Mouse (Mus musculus): ENCODE results near the gene Olfr2. TPM values are rescaled to one million over a fixed set of nuclear protein-coding genes. Genes with fewer than 3 reads are reported as not detected.

The Olfr2 gene
- total and polyA plus RNA-seq, 3 experiments: not detected

DNA sequence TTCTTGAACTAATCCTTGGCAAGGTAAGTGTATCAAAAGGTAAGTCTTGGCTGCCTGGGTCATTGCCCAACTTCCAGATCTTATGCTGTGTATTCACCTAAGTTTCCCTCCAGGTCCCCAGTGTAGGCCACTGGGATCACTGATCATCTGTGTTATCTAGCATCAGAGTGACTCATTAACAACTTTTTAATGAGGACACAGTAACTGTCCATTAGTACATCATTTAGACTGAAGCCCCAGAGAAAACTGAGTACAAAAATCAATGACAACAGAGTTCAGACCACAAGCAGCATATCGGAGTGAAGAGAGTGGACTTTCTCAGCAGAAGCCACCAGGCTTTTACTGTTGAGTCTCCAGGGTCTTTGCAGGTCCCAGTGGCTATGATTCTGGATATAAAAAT is 25.0 kb upstream of the Olfr2 start, which contains the start of gene Olfr713:
Olfr713 (plus strand) TSS at position 301 of the 400 bp plus-strand sequence.
- Histone ChIP-seq H3K9me3 (replicated peaks; ENCODE audit: insufficient read depth, low read length) (no peaks in the 10 kb centered on the region), H3K4me1 (ENCODE audit: control insufficient read depth in 1 of 2, insufficient read depth in 2 of 2, low read length in 2 of 2) (no peaks in the 10 kb centered on the region), H3K79me2 (ENCODE audit: control insufficient read depth, insufficient read depth, low read length, poor library complexity) (no peaks in the 10 kb centered on the region), H3K27me3 (ENCODE audit: control insufficient read depth in 1 of 2, insufficient read depth in 2 of 2, low read length in 2 of 2) (no peaks in the 10 kb centered on the region), H3K9ac (ENCODE audit: control insufficient read depth, low read depth, low read length, poor library complexity, severe bottlenecking) (no peak within 1 kb of the TSS), H3K36me3 (ENCODE audit: control insufficient read depth in 1 of 2, insufficient read depth in 2 of 2, low read length in 2 of 2) (no peaks in the 10 kb centered on the region), H3K4me3 (ENCODE audit: control insufficient read depth in 1 of 2, insufficient read depth in 1 of 2, low read depth in 2 of 2, low read length in 2 of 2) (no peak within 1 kb of the TSS), H3K27ac (ENCODE audit: control insufficient read depth, low read depth, low read length) (no peak within 1 kb of the TSS)
- no peak for TF ChIP-seq HCFC1 (IDR thresholded peaks at IDR 0.05; ENCODE audit: low read depth, low read length)
- no peak for TF ChIP-seq MAZ (IDR thresholded peaks at IDR 0.05; ENCODE audit: low read depth, low read length)
- TF ChIP-seq POLR2AphosphoS5 (IDR thresholded peaks at IDR 0.05; ENCODE audit: borderline replicate concordance, low read depth, low read length): no peak
- no peak for TF ChIP-seq TAL1 (IDR thresholded peaks at IDR 0.05; ENCODE audit: low read length)
- no peak for TF ChIP-seq KAT2A (conservative IDR thresholded peaks at IDR 0.05; ENCODE audit: low read depth, low read length)
- TF ChIP-seq POLR2A (IDR thresholded peaks at IDR 0.05; ENCODE audit: control insufficient read depth in 1 of 2, insufficient read depth in 1 of 2, low read depth in 1 of 2, low read length in 2 of 2, poor library complexity in 1 of 2): no peak
- TF ChIP-seq UBTF (IDR thresholded peaks at IDR 0.05; ENCODE audit: borderline replicate concordance, insufficient read depth, low read depth, low read length): no peak
- TF ChIP-seq MAFK (IDR thresholded peaks at IDR 0.05; ENCODE audit: borderline replicate concordance, low read depth, low read length): no peak
- no peak for TF ChIP-seq RCOR1 (IDR thresholded peaks at IDR 0.05; ENCODE audit: low read depth, low read length)
- no peak for TF ChIP-seq ZC3H11A (IDR thresholded peaks at IDR 0.05; ENCODE audit: low read depth, low read length)
- no peak for TF ChIP-seq ZNF384 (IDR thresholded peaks at IDR 0.05; ENCODE audit: low read depth, low read length)
- TF ChIP-seq ZKSCAN1 (IDR thresholded peaks at IDR 0.05; ENCODE audit: low read depth, low read length): no peak
- TF ChIP-seq GABPA (IDR thresholded peaks at IDR 0.05; ENCODE audit: low read depth, low read length): no peak
- no peak for TF ChIP-seq CTCF (IDR thresholded peaks at IDR 0.05 in 2 of 3, conservative IDR thresholded peaks at IDR 0.05 in 1 of 3; ENCODE audit: control insufficient read depth in 1 of 3, insufficient read depth in 1 of 3, low read depth in 2 of 3, low read length in 3 of 3, poor library complexity in 1 of 3, severe bottlenecking in 1 of 3)
- TF ChIP-seq JUND (IDR thresholded peaks at IDR 0.05; ENCODE audit: low read depth, low read length): no peak
- no peak for TF ChIP-seq SIN3A (IDR thresholded peaks at IDR 0.05; ENCODE audit: low read length)
- no peak for DNase-seq (ENCODE audit: low read depth, low spot score)

DNA sequence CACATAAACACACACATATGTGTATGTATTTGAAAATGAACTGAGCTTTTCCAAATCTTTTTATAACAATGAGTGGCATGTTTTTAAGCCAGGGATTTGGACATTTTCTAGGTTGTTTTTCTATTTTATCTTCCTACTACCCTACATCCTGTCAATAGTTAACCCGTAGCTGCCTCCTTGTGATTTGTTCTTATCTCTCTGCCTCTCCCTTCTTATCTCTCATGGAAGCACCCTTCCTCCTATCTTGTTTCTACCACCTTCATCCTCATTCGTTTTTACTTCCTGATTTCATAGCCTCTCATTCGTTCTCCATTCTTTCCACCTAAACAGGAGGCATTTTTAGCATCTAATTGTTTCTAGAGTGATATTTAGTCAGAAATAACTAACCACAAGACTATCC is 1.7 kb downstream of the Olfr2 start:
- TF ChIP-seq MYC (IDR thresholded peaks at IDR 0.05; ENCODE audit: low read depth, low read length): no peak
- TF ChIP-seq HCFC1 (IDR thresholded peaks at IDR 0.05; ENCODE audit: low read depth, low read length): no peak
- TF ChIP-seq ZKSCAN1 (IDR thresholded peaks at IDR 0.05; ENCODE audit: low read depth, low read length): no peak
- no peak for TF ChIP-seq MAFK (IDR thresholded peaks at IDR 0.05; ENCODE audit: borderline replicate concordance, low read depth, low read length)
- TF ChIP-seq TCF12 (IDR thresholded peaks at IDR 0.05; ENCODE audit: low read depth, low read length): peak; percentile 89
- no peak for TF ChIP-seq SIN3A (IDR thresholded peaks at IDR 0.05; ENCODE audit: low read length)
- peak; percentile 28 for TF ChIP-seq TAL1 (IDR thresholded peaks at IDR 0.05; ENCODE audit: low read length)
- TF ChIP-seq RCOR1 (IDR thresholded peaks at IDR 0.05; ENCODE audit: low read depth, low read length): 0 out of 2 replicates have a peak, but pooled peaks have one; percentile 34
- peak; percentile 63 to 80 for TF ChIP-seq EP300 (IDR thresholded peaks at IDR 0.05; ENCODE audit: low read depth in 1 of 2, low read length in 2 of 2)
- TF ChIP-seq NRF1 (IDR thresholded peaks at IDR 0.05; ENCODE audit: insufficient read depth, low read depth, low read length, poor library complexity, severe bottlenecking): no peak
- no peak for TF ChIP-seq KAT2A (conservative IDR thresholded peaks at IDR 0.05; ENCODE audit: low read depth, low read length)
- TF ChIP-seq ZC3H11A (IDR thresholded peaks at IDR 0.05; ENCODE audit: low read depth, low read length): no peak
- no peak for TF ChIP-seq MYB (IDR thresholded peaks at IDR 0.05; ENCODE audit: low read depth, low read length)
- TF ChIP-seq SMC3 (IDR thresholded peaks at IDR 0.05; ENCODE audit: low read depth, low read length): no peak
- peak; percentile 85 for TF ChIP-seq GATA1 (IDR thresholded peaks at IDR 0.05; ENCODE audit: low read depth, low read length)
- no peak for TF ChIP-seq UBTF (IDR thresholded peaks at IDR 0.05; ENCODE audit: borderline replicate concordance, insufficient read depth, low read depth, low read length)
- no peak for TF ChIP-seq MAZ (IDR thresholded peaks at IDR 0.05; ENCODE audit: low read depth, low read length)
- no peak for TF ChIP-seq RAD21 (IDR thresholded peaks at IDR 0.05; ENCODE audit: low read depth, low read length)
- TF ChIP-seq ETS1 (IDR thresholded peaks at IDR 0.05; ENCODE audit: low read depth, low read length): 0 out of 2 replicates have a peak, but pooled peaks have one; percentile 38
- H3K4me3 ChIP-seq (ENCODE audit: control insufficient read depth in 1 of 2, insufficient read depth in 1 of 2, low read depth in 2 of 2, low read length in 2 of 2): no peak overlapping the region
- H3K9ac ChIP-seq (ENCODE audit: control insufficient read depth, low read depth, low read length, poor library complexity, severe bottlenecking): no peak overlapping the region
- H3K9me3 ChIP-seq (replicated peaks; ENCODE audit: insufficient read depth, low read length): no peaks in the 10 kb centered on the region
- H3K27ac ChIP-seq (ENCODE audit: control insufficient read depth, low read depth, low read length): no peak overlapping the region
- DNase-seq (ENCODE audit: low read depth, low spot score): peak; percentile 16
- H3K36me3 ChIP-seq (ENCODE audit: control insufficient read depth in 1 of 2, insufficient read depth in 2 of 2, low read length in 2 of 2): peaks cover 0 to 2% of the 10 kb centered on the region in 2 experiments; a peak in 1 of 4 replicates
- H3K4me1 ChIP-seq (ENCODE audit: control insufficient read depth in 1 of 2, insufficient read depth in 2 of 2, low read length in 2 of 2): no peaks in the 10 kb centered on the region; a peak in 1 of 4 replicates
- no peaks in the 10 kb centered on the region for H3K27me3 ChIP-seq (ENCODE audit: control insufficient read depth in 1 of 2, insufficient read depth in 2 of 2, low read length in 2 of 2)
- H3K79me2 ChIP-seq (ENCODE audit: control insufficient read depth, insufficient read depth, low read length, poor library complexity): no peaks in the 10 kb centered on the region

Data from MEL (cell line).